In the genomic region with DNA sequence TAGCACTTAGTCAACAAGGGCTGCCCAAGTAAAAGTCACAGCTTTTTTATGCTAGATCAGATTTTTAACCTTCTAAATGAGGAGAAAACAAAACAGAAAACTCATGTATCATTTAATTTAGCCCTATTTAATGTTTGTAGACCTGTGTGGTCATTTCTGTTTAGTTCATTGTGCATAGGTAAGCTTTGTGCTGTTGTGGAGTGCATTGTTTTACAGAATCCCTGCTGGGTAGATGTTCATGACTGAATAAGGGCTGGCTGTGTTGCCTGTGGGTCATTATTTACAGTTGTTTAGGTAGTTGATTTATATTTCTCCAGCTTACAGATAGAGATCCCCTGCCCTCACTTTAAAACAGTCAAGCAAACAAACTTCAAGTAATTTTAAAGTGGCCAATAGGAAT, we compare ENCODE assay signal across 32 mouse cellular contexts. TPM values are rescaled to one million over a fixed set of nuclear protein-coding genes. Genes with fewer than 3 reads are reported as not detected.
"Had no signal": no experiment of that assay in that cellular context is flagged by ENCODE, and none has a peak within 500 bp of the region (broad histone marks: within the 10 kb centered on the region; RNA-seq: fewer than 3 reads in every experiment).

No protein-coding gene starts in this region.

- H3K27me3 ChIP-seq: heart, embryonic 12.5 days; hindbrain, embryonic 12.5 days; intestine, embryonic 15.5 days; limb, embryonic 12.5 days; liver, embryonic 13.5 days had no signal

- H3K4me3 ChIP-seq: gastrocnemius, adult 2 months; heart, embryonic 10.5 days; heart, embryonic 12.5 days; hindbrain, embryonic 10.5 days; hindbrain, embryonic 12.5 days; intestine, embryonic 15.5 days; layer of hippocampus, adult 2 months; left cerebral cortex, adult 2 months; limb, embryonic 10.5 days; limb, embryonic 12.5 days; liver, embryonic 13.5 days had no signal

- H3K27ac ChIP-seq: gastrocnemius, adult 2 months; heart, embryonic 10.5 days; hindbrain, embryonic 10.5 days; hindbrain, embryonic 12.5 days; hindbrain, embryonic 14.5 days; intestine, embryonic 15.5 days; layer of hippocampus, adult 2 months; left cerebral cortex, adult 2 months; limb, embryonic 10.5 days; limb, embryonic 12.5 days; liver, embryonic 13.5 days had no signal

- H3K4me1 ChIP-seq: heart, embryonic 10.5 days; heart, embryonic 12.5 days; hindbrain, embryonic 10.5 days; hindbrain, embryonic 12.5 days; intestine, embryonic 15.5 days; limb, embryonic 12.5 days had no signal

- H3K4me2 ChIP-seq: heart, embryonic 12.5 days; hindbrain, embryonic 12.5 days; hindbrain, embryonic 14.5 days; intestine, embryonic 15.5 days; limb, embryonic 12.5 days; liver, embryonic 11.5 days; liver, embryonic 13.5 days had no signal

- H3K9me3 ChIP-seq: heart, embryonic 10.5 days; heart, embryonic 12.5 days; hindbrain, embryonic 10.5 days; hindbrain, embryonic 12.5 days; intestine, embryonic 15.5 days; limb, embryonic 10.5 days; limb, embryonic 12.5 days; liver, embryonic 13.5 days had no signal

- ATAC-seq: hindbrain, embryonic 16.5 days; inflammation-experienced regulatory T-cells, adult 6 months; intestine, embryonic 15.5 days; intestine, postnatal 0 days had no signal

- H3K36me3 ChIP-seq: heart, embryonic 10.5 days; heart, embryonic 12.5 days; hindbrain, embryonic 10.5 days; hindbrain, embryonic 12.5 days; intestine, embryonic 15.5 days; limb, embryonic 10.5 days; limb, embryonic 12.5 days; liver, embryonic 13.5 days had no signal

- DNase-seq: gastrocnemius, adult 2 months; gastrocnemius, postnatal 10 days; gastrocnemius, postnatal 25 days; heart, adult 18-20 months; heart, postnatal 10 days; heart, postnatal 4 days; kidney, adult 18-20 months; kidney, adult 8-10 months; kidney, postnatal 10 days; kidney, postnatal 25 days; kidney, postnatal 4 days; liver; liver, embryonic 13.5 days had no signal

- H3K9ac ChIP-seq: heart, embryonic 12.5 days; hindbrain, embryonic 12.5 days; hindbrain, embryonic 14.5 days; intestine, embryonic 15.5 days; limb, embryonic 12.5 days; liver, embryonic 13.5 days had no signal

RNA-seq across cellular contexts. Expression of gene Tbr1, which starts 50.4 kb away (rescaled TPM):
- total RNA-seq: gastrocnemius, adult 2 months; gastrocnemius, postnatal 25 days; heart, adult 18-20 months; heart, adult 8-10 months; heart, postnatal 10 days; heart, postnatal 25 days; heart, postnatal 4 days had no signal
- polyA plus RNA-seq: heart, embryonic 12.5 days; heart, embryonic 14.5 days; heart, embryonic 16.5 days; inflammation-experienced regulatory T-cells, adult 6 months; intestine, embryonic 15.5 days; intestine, postnatal 0 days; kidney, embryonic 16.5 days; liver, embryonic 13.5 days had no signal
